Mouse (Mus musculus) kidney, adult 2 months (tissue): ENCODE data around the gene Akr1b3. TPM values are rescaled to one million over a fixed set of nuclear protein-coding genes. Genes with fewer than 3 reads are reported as not detected.

Source experiments
- DNase-seq: peaks from one replicate; pipeline ENCODE4 v3.0.0; 2021
- H3K27ac ChIP-seq: fragments of 200-500 bp; 2 replicates; pipeline ENCODE4 v1.5.1; 2012; ENCODE audit warnings: low read depth, low read length, control low read depth, inconsistent platforms; ENCODE audit not compliant: insufficient read depth
- H3K27me3 ChIP-seq: fragments of 200-500 bp; replicated peaks from 2 replicates; pipeline ENCODE4 v1.6.1; 2012; ENCODE audit warnings: mild to moderate bottlenecking, moderate library complexity, low read length, inconsistent platforms; ENCODE audit not compliant: control insufficient read depth, insufficient read depth
- H3K36me3 ChIP-seq: fragments of 200-500 bp; 2 replicates; pipeline ENCODE4 v1.6.1; 2012; ENCODE audit warnings: mild to moderate bottlenecking, moderate library complexity, low read length, inconsistent platforms; ENCODE audit not compliant: control insufficient read depth, insufficient read depth
- H3K4me1 ChIP-seq: fragments of 200-500 bp; 2 replicates; pipeline ENCODE4 v1.6.1; 2011; ENCODE audit warnings: low read length; ENCODE audit not compliant: control insufficient read depth, insufficient read depth
- H3K4me3 ChIP-seq: fragments of 200-500 bp; 2 replicates; pipeline ENCODE4 v1.5.1; 2011; ENCODE audit warnings: mild to moderate bottlenecking, low read depth, low read length, control low read depth; ENCODE audit not compliant: insufficient read depth
- CTCF ChIP-seq: fragments of 200-500 bp; conservative IDR thresholded peaks from 2 replicates; pipeline ENCODE4 v1.5.1; 2011; ENCODE audit warnings: low read depth, mild to moderate bottlenecking, control low read depth, low read length, moderate library complexity, mixed read lengths; ENCODE audit not compliant: insufficient read depth, insufficient read length
- POLR2A ChIP-seq: fragments of 200-500 bp; IDR thresholded peaks from one replicate; pipeline ENCODE4 v1.6.1; 2011; ENCODE audit warnings: low read depth, low read length, control low read depth
- WGBS: fragments of 180-500 bp; shearing (Covaris S2); methylation state at CpG from one replicate; pipeline ENCODE4 v1.1.7; 2018; 5-methylcytosine and 5-hydroxymethylcytosine counted together
- polyA plus RNA-seq: library from polyadenylated mRNA; depleted of rRNA; stranded (reverse); fragments of >200 nt; gene quantifications from 2 replicates; pipeline ENCODE4 v1.2.3, GENCODE M21; 2012

The Akr1b3 gene
- polyA plus RNA-seq, 1 experiment: 208 TPM

- Histone ChIP-seq H3K27ac (no peak overlapping the region), H3K36me3 (no peaks in the 10 kb centered on the region), H3K4me3 (no peak overlapping the region), H3K4me1 (no peaks in the 10 kb centered on the region), H3K27me3 (no peaks in the 10 kb centered on the region)
- WGBS: 75% methylated on average over 3 of the region's 3 CpGs
- DNase-seq: no peak
- TF ChIP-seq CTCF (no peak), POLR2A (no peak)
Measured at GRCm38 (mm10) chr6:34286841-34287240, 30.4 kb downstream of the Akr1b3 start.

GRCm38 (mm10) chr6:34278385-34278784 is 38.9 kb downstream of the Akr1b3 start:
- Histone ChIP-seq H3K36me3 (no peaks in the 10 kb centered on the region), H3K4me1 (no peaks in the 10 kb centered on the region; the same call in 1 of the 2 replicates), H3K27ac (no peak overlapping the region), H3K27me3 (no peaks in the 10 kb centered on the region), H3K4me3 (no peak overlapping the region)
- no peak for TF ChIP-seq POLR2A
- no peak for TF ChIP-seq CTCF
- no peak for DNase-seq
- WGBS: 86% methylated on average over 5 of the region's 5 CpGs

GRCm38 (mm10) chr6:34277665-34278064 is 39.6 kb downstream of the Akr1b3 start:
- H3K36me3 ChIP-seq: no peaks in the 10 kb centered on the region
- H3K4me3 ChIP-seq: no peak overlapping the region
- DNase-seq: peak; percentile 57
- no peaks in the 10 kb centered on the region; the same call in 1 of the 2 replicates for H3K4me1 ChIP-seq
- no peak overlapping the region for H3K27ac ChIP-seq
- TF ChIP-seq CTCF (peak; percentile 53), POLR2A (no peak)
- 28% methylated on average over 9 of the region's 9 CpGs for WGBS
- H3K27me3 ChIP-seq: no peaks in the 10 kb centered on the region

- 71% methylated on average over 2 of the region's 2 CpGs for WGBS
- H3K36me3 ChIP-seq: no peaks in the 10 kb centered on the region
- no peaks in the 10 kb centered on the region for H3K27me3 ChIP-seq
- H3K4me3 ChIP-seq: no peak overlapping the region
- no peaks in the 10 kb centered on the region; the same call in 1 of the 2 replicates for H3K4me1 ChIP-seq
- DNase-seq: peak; percentile 18
- H3K27ac ChIP-seq: no peak overlapping the region
- TF ChIP-seq CTCF (no peak), POLR2A (no peak)
Measured at GRCm38 (mm10) chr6:34274346-34274745, 42.9 kb downstream of the Akr1b3 start.

- no peak overlapping the region for H3K27ac ChIP-seq
- TF ChIP-seq POLR2A (no peak), CTCF (no peak)
- no peak overlapping the region for H3K4me3 ChIP-seq
- H3K36me3 ChIP-seq: no peaks in the 10 kb centered on the region
- DNase-seq: no peak
- WGBS: 77% methylated on average over 2 of the region's 2 CpGs
- no peaks in the 10 kb centered on the region; the same call in 1 of the 2 replicates for H3K4me1 ChIP-seq
- no peaks in the 10 kb centered on the region for H3K27me3 ChIP-seq
Measured at GRCm38 (mm10) chr6:34273073-34273472, 44.2 kb downstream of the Akr1b3 start.

- Histone ChIP-seq H3K36me3 (no peaks in the 10 kb centered on the region), H3K4me1 (no peaks in the 10 kb centered on the region), H3K27me3 (no peaks in the 10 kb centered on the region), H3K27ac (no peak overlapping the region), H3K4me3 (no peak overlapping the region)
- DNase-seq: no peak
- 88% methylated on average over 5 of the region's 5 CpGs for WGBS
- TF ChIP-seq POLR2A: no peak
- no peak for TF ChIP-seq CTCF
Measured at GRCm38 (mm10) chr6:34272462-34272861, 44.8 kb downstream of the Akr1b3 start.

GRCm38 (mm10) chr6:34270717-34271116 is 46.6 kb downstream of the Akr1b3 start:
- TF ChIP-seq POLR2A (no peak), CTCF (no peak)
- WGBS: 71% methylated on average over 6 of the region's 6 CpGs
- Histone ChIP-seq H3K27me3 (no peaks in the 10 kb centered on the region), H3K4me3 (no peak overlapping the region), H3K36me3 (no peaks in the 10 kb centered on the region), H3K4me1 (no peaks in the 10 kb centered on the region), H3K27ac (no peak overlapping the region)
- DNase-seq: no peak
